Mouse (Mus musculus): ENCODE measurements at regions not wholly inside any gene's neighbourhood (a gene's known extent, or its start where the extent isn't known, plus 50 kb on each side); places are given as distances from the start of the nearest gene placed in this dataset.
A peak's percentile ranks its signal among the peaks of the same experiment; 100 is the strongest.

GRCm38 (mm10) chr11:43370025-43370424 is 56.0 kb downstream of the Pttg1 start:
- H3K9ac ChIP-seq (replicated peaks), result no peak overlapping the region
- no peak overlapping the region for H3K4me2 ChIP-seq (replicated peaks)
- H3K4me3 ChIP-seq, result no peak overlapping the region
- H3K4me1 ChIP-seq, result no peaks in the 10 kb centered on the region
- H3K36me3 ChIP-seq, result no peaks in the 10 kb centered on the region
- WGBS, result 90% methylated on average over 3 of the region's 3 CpGs
- no peak for ATAC-seq (ENCODE audit: low FRiP score, low read depth)
- no peak overlapping the region for H3K27ac ChIP-seq (replicated peaks)
- no peaks in the 10 kb centered on the region for H3K27me3 ChIP-seq
- no peaks in the 10 kb centered on the region for H3K9me3 ChIP-seq

- 75% methylated on average over 1 of the region's 1 CpGs for WGBS
These were observed 57.7 kb downstream of the Pttg1 start for GRCm38 (mm10) chr11:43368346-43368745.

DNA sequence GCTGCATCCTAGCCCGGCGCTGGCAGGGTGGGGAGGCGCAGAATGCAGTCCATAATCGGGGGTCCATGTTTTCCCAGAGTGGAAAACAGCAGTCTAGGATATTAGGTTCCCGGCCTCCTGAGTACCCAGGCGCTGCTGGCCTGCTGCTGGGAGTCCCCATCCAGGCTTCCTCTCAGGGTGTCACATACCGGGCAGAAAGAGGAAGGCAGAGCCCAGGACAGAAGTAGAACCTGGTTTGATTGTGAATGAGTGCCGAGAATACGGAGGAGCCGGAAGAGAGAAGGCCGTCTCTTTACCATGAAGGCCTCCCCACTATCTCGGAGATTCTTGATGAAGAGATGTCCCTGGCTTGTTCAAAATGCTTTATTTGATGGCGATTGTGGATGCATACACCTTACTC is 64.2 kb downstream of the Pttg1 start:
- Histone ChIP-seq H3K27me3 (no peaks in the 10 kb centered on the region), H3K4me3 (no peak overlapping the region), H3K9ac (replicated peaks) (no peak overlapping the region), H3K4me2 (replicated peaks) (no peak overlapping the region), H3K9me3 (no peaks in the 10 kb centered on the region), H3K36me3 (no peaks in the 10 kb centered on the region), H3K27ac (replicated peaks) (no peak overlapping the region), H3K4me1 (no peaks in the 10 kb centered on the region)
- WGBS, result 71% methylated on average over 13 of the region's 13 CpGs
- no peak for ATAC-seq (ENCODE audit: low FRiP score, low read depth)

More at GRCm38 (mm10) chr11:43368346-43368745, 57.7 kb downstream of the Pttg1 start:
- H3K4me2 ChIP-seq (replicated peaks), result no peak overlapping the region
- no peaks in the 10 kb centered on the region for H3K27me3 ChIP-seq
- H3K4me1 ChIP-seq, result no peaks in the 10 kb centered on the region
- ATAC-seq (ENCODE audit: low FRiP score, low read depth), result no peak
- no peak overlapping the region for H3K27ac ChIP-seq (replicated peaks)
- H3K4me3 ChIP-seq, result no peak overlapping the region
- no peaks in the 10 kb centered on the region for H3K36me3 ChIP-seq
- no peaks in the 10 kb centered on the region for H3K9me3 ChIP-seq
- H3K9ac ChIP-seq (replicated peaks), result no peak overlapping the region

- no peaks in the 10 kb centered on the region for H3K27me3 ChIP-seq
- H3K9ac ChIP-seq (replicated peaks), result no peak overlapping the region
- H3K4me1 ChIP-seq, result no peaks in the 10 kb centered on the region
- H3K27ac ChIP-seq (replicated peaks), result no peak overlapping the region
- H3K4me3 ChIP-seq, result no peak overlapping the region
- WGBS, result 79% methylated on average over 13 of the region's 13 CpGs
- H3K4me2 ChIP-seq (replicated peaks), result no peak overlapping the region
- no peaks in the 10 kb centered on the region for H3K9me3 ChIP-seq
- H3K36me3 ChIP-seq, result no peaks in the 10 kb centered on the region
- ATAC-seq (ENCODE audit: low FRiP score, low read depth), result no peak
These were observed 67.4 kb downstream of the Pttg1 start for GRCm38 (mm10) chr11:43358390-43359291.

- H3K4me3 ChIP-seq, result no peak overlapping the region
- H3K4me2 ChIP-seq (replicated peaks), result no peak overlapping the region
- no peaks in the 10 kb centered on the region for H3K9me3 ChIP-seq
- H3K27me3 ChIP-seq, result no peaks in the 10 kb centered on the region
- 80% methylated on average over 4 of the region's 4 CpGs for WGBS
- peaks cover 6% of the 10 kb centered on the region; the same call in 1 of the 2 replicates for H3K4me1 ChIP-seq
- H3K27ac ChIP-seq (replicated peaks), result no peak overlapping the region
- no peak for ATAC-seq (ENCODE audit: low FRiP score, low read depth)
- no peak overlapping the region for H3K9ac ChIP-seq (replicated peaks)
- no peaks in the 10 kb centered on the region for H3K36me3 ChIP-seq
These were observed 72.4 kb downstream of the Pttg1 start for GRCm38 (mm10) chr11:43353602-43354001.

- no peak for ATAC-seq (ENCODE audit: low FRiP score, low read depth)
- H3K36me3 ChIP-seq, result no peaks in the 10 kb centered on the region
These were observed 73.0 kb downstream of the Pttg1 start for GRCm38 (mm10) chr11:43353030-43353429.

GRCm38 (mm10) chr11:43351818-43352217 is 74.2 kb downstream of the Pttg1 start:
- no peak for ATAC-seq (ENCODE audit: low FRiP score, low read depth)
- H3K4me2 ChIP-seq (replicated peaks), result no peak overlapping the region
- peaks cover 6% of the 10 kb centered on the region; the same call in 1 of the 2 replicates for H3K4me1 ChIP-seq
- H3K9me3 ChIP-seq, result no peaks in the 10 kb centered on the region
- no peaks in the 10 kb centered on the region for H3K27me3 ChIP-seq
- 56% methylated on average over 2 of the region's 2 CpGs for WGBS
- no peaks in the 10 kb centered on the region for H3K36me3 ChIP-seq
- no peak overlapping the region for H3K27ac ChIP-seq (replicated peaks)
- H3K9ac ChIP-seq (replicated peaks), result no peak overlapping the region
- H3K4me3 ChIP-seq, result no peak overlapping the region

More at GRCm38 (mm10) chr11:43353030-43353429, 73.0 kb downstream of the Pttg1 start:
- Histone ChIP-seq H3K4me1 (peaks cover 6% of the 10 kb centered on the region; the same call in 1 of the 2 replicates), H3K4me2 (replicated peaks) (no peak overlapping the region), H3K9ac (replicated peaks) (no peak overlapping the region), H3K27ac (replicated peaks) (no peak overlapping the region), H3K9me3 (no peaks in the 10 kb centered on the region), H3K4me3 (no peak overlapping the region), H3K27me3 (no peaks in the 10 kb centered on the region)
- WGBS, result 97% methylated on average over 1 of the region's 1 CpGs

GRCm38 (mm10) chr11:43351348-43351747 is 74.7 kb downstream of the Pttg1 start:
- H3K36me3 ChIP-seq, result no peaks in the 10 kb centered on the region
- H3K4me3 ChIP-seq, result no peak overlapping the region
- no peaks in the 10 kb centered on the region for H3K27me3 ChIP-seq
- H3K4me2 ChIP-seq (replicated peaks), result no peak overlapping the region
- no peak overlapping the region for H3K27ac ChIP-seq (replicated peaks)
- ATAC-seq (ENCODE audit: low FRiP score, low read depth), result no peak
- H3K9ac ChIP-seq (replicated peaks), result no peak overlapping the region
- H3K9me3 ChIP-seq, result no peaks in the 10 kb centered on the region
- H3K4me1 ChIP-seq, result peaks cover 6% of the 10 kb centered on the region; the same call in 1 of the 2 replicates
- WGBS, result 97% methylated on average over 2 of the region's 2 CpGs

- peak; percentile 42; the same call in 1 of the 2 replicates for ATAC-seq (ENCODE audit: low FRiP score, low read depth)
- H3K9me3 ChIP-seq, result no peaks in the 10 kb centered on the region
- no peaks in the 10 kb centered on the region for H3K36me3 ChIP-seq
- H3K4me1 ChIP-seq, result peaks cover 8% of the 10 kb centered on the region
- H3K9ac ChIP-seq (replicated peaks), result no peak overlapping the region
- no peak overlapping the region for H3K4me3 ChIP-seq
- H3K4me2 ChIP-seq (replicated peaks), result no peak overlapping the region
- WGBS, result 24% methylated on average over 3 of the region's 3 CpGs
- no peaks in the 10 kb centered on the region for H3K27me3 ChIP-seq
- no peak overlapping the region for H3K27ac ChIP-seq (replicated peaks)
These were observed 75.8 kb downstream of the Pttg1 start for GRCm38 (mm10) chr11:43350242-43350641.

GRCm38 (mm10) chr11:43349564-43349963 is 76.5 kb downstream of the Pttg1 start:
- WGBS, result 51% methylated on average over 7 of the region's 7 CpGs
- no peak overlapping the region for H3K4me2 ChIP-seq (replicated peaks)
- H3K27ac ChIP-seq (replicated peaks), result peak overlapping the region; percentile 20; the same call in 1 of the 2 replicates
- no peak overlapping the region for H3K4me3 ChIP-seq
- peaks cover 15% of the 10 kb centered on the region for H3K4me1 ChIP-seq
- no peaks in the 10 kb centered on the region for H3K36me3 ChIP-seq
- ATAC-seq (ENCODE audit: low FRiP score, low read depth), result no peak
- no peak overlapping the region for H3K9ac ChIP-seq (replicated peaks)
- no peaks in the 10 kb centered on the region for H3K9me3 ChIP-seq
- H3K27me3 ChIP-seq, result no peaks in the 10 kb centered on the region

DNA sequence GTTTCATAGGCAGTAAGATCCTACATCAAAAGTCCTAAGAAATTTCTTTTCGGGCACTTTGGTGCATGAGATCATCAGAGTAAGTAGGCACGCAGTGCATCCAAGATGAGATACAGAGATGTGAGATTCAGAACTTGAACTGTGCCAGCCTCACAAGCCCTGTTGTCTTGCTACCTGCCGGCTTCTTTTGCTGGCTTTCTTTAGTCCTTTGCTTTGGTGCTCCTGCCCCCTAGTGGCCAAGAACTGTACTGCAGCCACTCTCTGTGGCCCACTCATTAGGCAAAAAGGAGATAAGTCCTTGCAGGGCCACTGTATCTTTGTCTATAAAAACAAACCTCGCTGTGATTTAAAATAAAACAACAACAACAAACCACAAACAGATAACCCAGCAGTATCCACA is 77.5 kb downstream of the Pttg1 start:
- Histone ChIP-seq H3K4me1 (peaks cover 19% of the 10 kb centered on the region), H3K9ac (replicated peaks) (no peak overlapping the region), H3K27me3 (no peaks in the 10 kb centered on the region), H3K27ac (replicated peaks) (no peak overlapping the region), H3K9me3 (no peaks in the 10 kb centered on the region), H3K4me2 (replicated peaks) (no peak overlapping the region), H3K36me3 (no peaks in the 10 kb centered on the region), H3K4me3 (no peak overlapping the region)
- no peak for ATAC-seq (ENCODE audit: low FRiP score, low read depth)
- 20% methylated on average over 4 of the region's 4 CpGs for WGBS

DNA sequence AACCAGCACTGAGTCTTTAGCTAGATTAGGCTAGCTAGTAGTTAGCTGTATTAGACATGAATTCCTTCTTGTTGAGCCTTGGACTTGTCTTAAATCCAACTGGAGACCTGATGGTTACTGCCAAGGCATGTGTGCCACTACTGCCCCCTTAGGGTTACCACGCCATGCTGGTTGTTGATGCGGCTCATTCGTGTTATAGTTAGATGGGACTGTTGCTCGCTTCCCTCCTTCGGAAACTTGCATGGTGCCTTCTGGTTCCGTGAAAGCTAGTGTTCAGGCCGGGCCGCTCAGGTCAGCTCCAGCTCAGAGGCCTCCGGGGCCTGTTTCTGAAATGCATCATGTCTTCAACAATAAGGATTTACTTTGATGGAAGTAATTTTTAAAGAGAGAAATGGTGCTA is 79.6 kb downstream of the Pttg1 start:
- Histone ChIP-seq H3K36me3 (no peaks in the 10 kb centered on the region), H3K27me3 (no peaks in the 10 kb centered on the region), H3K9ac (replicated peaks) (no peak overlapping the region), H3K27ac (replicated peaks) (no peak overlapping the region), H3K4me1 (peaks cover 19% of the 10 kb centered on the region), H3K4me3 (no peak overlapping the region), H3K4me2 (replicated peaks) (no peak overlapping the region), H3K9me3 (no peaks in the 10 kb centered on the region)
- ATAC-seq (ENCODE audit: low FRiP score, low read depth), result no peak
- 97% methylated on average over 9 of the region's 9 CpGs for WGBS

Measured in midbrain, embryonic 12.5 days (tissue).